Mouse (Mus musculus): ENCODE measurements around the gene Tnfrsf22.

GRCm38 (mm10) chr7:143694550-143694949, 45.1 kb upstream of the Tnfrsf22 start:
- no peak for TF ChIP-seq TAL1 (conservative IDR thresholded peaks at IDR 0.05; ENCODE audit: low read depth, low read length)
- no peak for TF ChIP-seq GATA1 (IDR thresholded peaks at IDR 0.05; ENCODE audit: borderline replicate concordance, low read length)
